Mouse (Mus musculus): Measurements from ENCODE around the gene Slc30a1.

DNA sequence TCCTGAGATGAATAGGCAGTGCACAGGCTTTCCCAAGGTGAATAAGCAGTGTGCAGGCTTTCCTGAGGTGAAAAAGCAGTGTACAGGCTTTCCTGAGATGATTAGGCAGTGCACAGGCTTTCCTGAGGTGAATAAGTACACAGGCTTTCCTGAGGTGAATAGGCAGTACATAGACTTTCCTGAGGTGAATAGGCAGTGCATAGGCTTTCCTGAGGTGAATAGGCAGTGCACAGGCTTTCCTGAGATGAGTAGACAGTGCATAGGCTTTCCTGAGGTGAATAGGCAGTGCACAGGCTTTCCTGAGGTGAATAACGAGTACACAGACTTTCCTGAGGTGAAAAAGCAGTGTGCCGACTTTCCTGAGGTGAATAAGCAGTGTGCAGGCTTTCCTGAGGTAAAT lies 54.4 kb downstream of the Slc30a1 start:
- TF ChIP-seq GATA1 (IDR thresholded peaks at IDR 0.05; ENCODE audit: borderline replicate concordance, low read length) (no peak), CTCF (IDR thresholded peaks at IDR 0.05; ENCODE audit: low read depth, low read length) (no peak), POLR2AphosphoS5 (IDR thresholded peaks at IDR 0.05; ENCODE audit: insufficient replicate concordance, low read depth, low read length) (no peak), TAL1 (conservative IDR thresholded peaks at IDR 0.05; ENCODE audit: low read depth, low read length) (no peak)
